Mouse (Mus musculus) kidney, adult 2 months (tissue): ENCODE data around the gene Rab30.

ENCODE experiments used
- CTCF ChIP-seq: fragments of 200-500 bp; conservative IDR thresholded peaks from 2 replicates; pipeline ENCODE4 v1.5.1; 2011; ENCODE audit warnings: low read depth, mild to moderate bottlenecking, control low read depth, low read length, moderate library complexity, mixed read lengths; ENCODE audit not compliant: insufficient read depth, insufficient read length
- POLR2A ChIP-seq: fragments of 200-500 bp; IDR thresholded peaks from one replicate; pipeline ENCODE4 v1.6.1; 2011; ENCODE audit warnings: low read depth, low read length, control low read depth

- TF ChIP-seq CTCF = no peak
- TF ChIP-seq POLR2A = no peak
Observed at GRCm38 (mm10) chr7:92715055-92715454, 26.3 kb upstream of the Rab30 start.
